Mouse (Mus musculus) heart, embryonic 11.5 days (tissue): ENCODE data around the gene C2cd2l. TPM values are rescaled to one million over a fixed set of nuclear protein-coding genes. Genes with fewer than 3 reads are reported as not detected.
"Not testable (repeated sequence)": the region's sequence is repeated elsewhere in the genome, so short reads cannot be mapped to it uniquely, and the experiment has no call there.

ENCODE experiments used
- ATAC-seq: fragments of 200-750 bp; cut with Nextera tagmentation; replicated peaks from 2 replicates; pipeline ENCODE4 v1.8.0; 2017; ENCODE audit warnings: moderate library complexity; ENCODE audit not compliant: insufficient number of reproducible peaks, low FRiP score, low TSS enrichment
- H3K27ac ChIP-seq: fragments of 300-500 bp; sonication (generic); 2 replicates; pipeline ENCODE4 v1.5.1; 2014; ENCODE audit warnings: mild to moderate bottlenecking, low read depth, low read length
- H3K27me3 ChIP-seq: fragments of 300-500 bp; sonication (generic); 2 replicates; pipeline ENCODE4 v1.6.1; 2014; ENCODE audit warnings: mild to moderate bottlenecking, low read length, mixed read lengths; ENCODE audit not compliant: control insufficient read depth, insufficient read depth
- H3K36me3 ChIP-seq: fragments of 300-500 bp; sonication (generic); 2 replicates; pipeline ENCODE4 v1.6.1; 2014; ENCODE audit warnings: mild to moderate bottlenecking, low read length, moderate library complexity, mixed read lengths; ENCODE audit not compliant: control insufficient read depth, insufficient read depth
- H3K4me1 ChIP-seq: fragments of 300-500 bp; sonication (generic); 2 replicates; pipeline ENCODE4 v1.6.1; 2014; ENCODE audit warnings: low read length; ENCODE audit not compliant: control insufficient read depth, insufficient read depth
- H3K4me2 ChIP-seq: fragments of 300-500 bp; sonication (generic); 2 replicates; pipeline ENCODE4 v1.6.1; 2014; ENCODE audit warnings: mild to moderate bottlenecking, moderate library complexity
- H3K4me3 ChIP-seq: fragments of 300-500 bp; sonication (generic); 2 replicates; pipeline ENCODE4 v1.5.1; 2014; ENCODE audit warnings: low read depth, low read length
- H3K9ac ChIP-seq: fragments of 300-500 bp; sonication (generic); 2 replicates; pipeline ENCODE4 v1.6.1; 2014; ENCODE audit warnings: mild to moderate bottlenecking, low read depth, low read length, moderate library complexity
- H3K9me3 ChIP-seq: fragments of 300-500 bp; sonication (generic); replicated peaks from 2 replicates; pipeline ENCODE4 v1.6.1; 2016; ENCODE audit warnings: low read length; ENCODE audit not compliant: control insufficient read depth
- WGBS: fragments of 180-500 bp; shearing (Covaris S2); extraction: QIAGEN DNeasy Blood & Tissue Kit; methylation state at CpG from one replicate; pipeline ENCODE4 v1.1.7; 2014; ENCODE audit not compliant: insufficient replicate concordance; 5-methylcytosine and 5-hydroxymethylcytosine counted together
- polyA plus RNA-seq: library from polyadenylated mRNA; unstranded; fragments of >200 nt; fragmentation: Nextera tagmentation; extraction: Ambion mirVana; gene quantifications from 2 replicates; pipeline ENCODE4 v1.2.1, GENCODE M21; 2014

C2cd2l gene
- polyA plus RNA-seq, 1 experiment from 2014 or later, result 4.7 TPM

GRCm38 (mm10) chr9:44332918-44333638, 13.0 kb upstream of the C2cd2l start:
- H3K36me3 ChIP-seq, result peaks cover 27% of the 10 kb centered on the region
- no peak overlapping the region for H3K27ac ChIP-seq
- no peaks in the 10 kb centered on the region for H3K9me3 ChIP-seq
- H3K27me3 ChIP-seq, result no peaks in the 10 kb centered on the region
- H3K4me2 ChIP-seq, result peak overlapping the region; percentile 7; the same call in 1 of the 2 replicates
- H3K4me3 ChIP-seq, result no peak overlapping the region
- no peak for ATAC-seq
- peaks cover 8% of the 10 kb centered on the region; the same call in 1 of the 2 replicates for H3K4me1 ChIP-seq
- 92% methylated on average over 13 of the region's 13 CpGs for WGBS
- no peak overlapping the region for H3K9ac ChIP-seq

GRCm38 (mm10) chr9:44330736-44331135, 10.7 kb upstream of the C2cd2l start:
- H3K4me1 ChIP-seq, result peaks cover 9% of the 10 kb centered on the region; the same call in 1 of the 2 replicates
- WGBS, result 94% methylated on average over 6 of the region's 6 CpGs
- peaks cover 27% of the 10 kb centered on the region for H3K36me3 ChIP-seq
- no peak overlapping the region for H3K4me2 ChIP-seq
- H3K9ac ChIP-seq, result no peak overlapping the region
- H3K27me3 ChIP-seq, result no peaks in the 10 kb centered on the region
- no peak overlapping the region for H3K27ac ChIP-seq
- no peaks in the 10 kb centered on the region for H3K9me3 ChIP-seq
- H3K4me3 ChIP-seq, result no peak overlapping the region
- ATAC-seq, result no peak

- ATAC-seq, result no peak
- peak overlapping the region; percentile 93; the same call in 1 of the 2 replicates for H3K27ac ChIP-seq
Measured at GRCm38 (mm10) chr9:44327926-44328325, 7.8 kb upstream of the C2cd2l start.

GRCm38 (mm10) chr9:44327064-44327711, 7.1 kb upstream of the C2cd2l start:
- no peaks in the 10 kb centered on the region for H3K27me3 ChIP-seq
- WGBS, result under 1% methylated on average over 22 of the region's 22 CpGs
- no peaks in the 10 kb centered on the region for H3K9me3 ChIP-seq
- peaks cover 11% of the 10 kb centered on the region; the same call in 1 of the 2 replicates for H3K4me1 ChIP-seq
- peak overlapping the region; percentile 93 for H3K27ac ChIP-seq
- H3K9ac ChIP-seq, result peak overlapping the region; percentile 92
- H3K4me3 ChIP-seq, result peak overlapping the region; percentile 85
- peaks cover 12% of the 10 kb centered on the region for H3K36me3 ChIP-seq
- ATAC-seq, result peak; percentile 54
- H3K4me2 ChIP-seq, result peak overlapping the region; percentile 75

More at GRCm38 (mm10) chr9:44327926-44328325, 7.8 kb upstream of the C2cd2l start:
- H3K36me3 ChIP-seq, result peaks cover 19% of the 10 kb centered on the region
- no peaks in the 10 kb centered on the region for H3K9me3 ChIP-seq
- H3K4me2 ChIP-seq, result peak overlapping the region; percentile 75
- peaks cover 11% of the 10 kb centered on the region; the same call in 1 of the 2 replicates for H3K4me1 ChIP-seq
- H3K9ac ChIP-seq, result peak overlapping the region; percentile 31
- 91% methylated on average over 5 of the region's 5 CpGs for WGBS
- no peaks in the 10 kb centered on the region for H3K27me3 ChIP-seq
- H3K4me3 ChIP-seq, result peak overlapping the region; percentile 85

GRCm38 (mm10) chr9:44326371-44327063, 6.4 kb upstream of the C2cd2l start:
- peak; percentile 86 for ATAC-seq
- under 1% methylated on average over 38 of the region's 38 CpGs for WGBS

GRCm38 (mm10) chr9:44325768-44326370, 5.8 kb upstream of the C2cd2l start, which contains the start of gene Dpagt1:
Gene Dpagt1 (plus strand): TSS chr9:44326019.
- peak within 1 kb of the TSS; percentile 85 for H3K4me3 ChIP-seq
- ATAC-seq, result no peak
- H3K27me3 ChIP-seq, result no peaks in the 10 kb centered on the region
- peak within 1 kb of the TSS; percentile 93 for H3K27ac ChIP-seq
- WGBS, result 4% methylated on average over 12 of the region's 12 CpGs
- H3K9ac ChIP-seq, result peak within 1 kb of the TSS; percentile 92
- H3K4me1 ChIP-seq, result peaks cover 11% of the 10 kb centered on the region; the same call in 1 of the 2 replicates
- peaks cover 12% of the 10 kb centered on the region for H3K36me3 ChIP-seq
- peak within 1 kb of the TSS; percentile 75 for H3K4me2 ChIP-seq
- H3K9me3 ChIP-seq, result no peaks in the 10 kb centered on the region

More at GRCm38 (mm10) chr9:44326371-44327063, 6.4 kb upstream of the C2cd2l start:
- H3K36me3 ChIP-seq, result peaks cover 12% of the 10 kb centered on the region
- H3K27ac ChIP-seq, result peak overlapping the region; percentile 93
- peaks cover 11% of the 10 kb centered on the region; the same call in 1 of the 2 replicates for H3K4me1 ChIP-seq
- no peaks in the 10 kb centered on the region for H3K9me3 ChIP-seq
- peak overlapping the region; percentile 75 for H3K4me2 ChIP-seq
- H3K9ac ChIP-seq, result peak overlapping the region; percentile 92
- peak overlapping the region; percentile 85 for H3K4me3 ChIP-seq
- no peaks in the 10 kb centered on the region for H3K27me3 ChIP-seq

GRCm38 (mm10) chr9:44325032-44325767, 5.1 kb upstream of the C2cd2l start:
- not testable (repeated sequence) for H3K27me3 ChIP-seq, H3K27ac ChIP-seq, H3K9me3 ChIP-seq, H3K36me3 ChIP-seq, H3K4me3 ChIP-seq, ATAC-seq
- Histone ChIP-seq H3K4me2 (peak overlapping the region; percentile 75), H3K9ac (peak overlapping the region; percentile 92; the same call in 1 of the 2 replicates), H3K4me1 (peaks cover 11% of the 10 kb centered on the region; the same call in 1 of the 2 replicates)
- WGBS, result 66% methylated on average over 7 of the region's 8 CpGs
